Mouse (Mus musculus) heart, postnatal 36 days (tissue): ENCODE results near the gene Faap24. TPM values are rescaled to one million over a fixed set of nuclear protein-coding genes. Genes with fewer than 3 reads are reported as not detected.

Experiments used
- DNase-seq, 2 experiments: peaks; one replicate each; pipeline ENCODE4 v3.0.0; 2021 to 2022
- intact Hi-C: fragments of 180-260 bp; cut with DNase I; formaldehyde crosslinking; loops from one replicate; pipeline ENCODE4 v1.15.1; 2025
- total RNA-seq, 2 experiments: library from RNA; stranded (reverse); gene quantifications; 2 replicates each; pipeline ENCODE4 v1.2.3; 2021

The Faap24 gene
- total RNA-seq, 2 experiments from 2014 or later = 1.7 to 1.9 TPM

GRCm38 (mm10) chr7:35372483-35373017 is 24.1 kb downstream of the Faap24 start:
- no peak for DNase-seq
- intact Hi-C loops = loop anchor here (10.0 kb wide), 1 partner anchor 62 kb away; no protein-coding TSS in a partner anchor

GRCm38 (mm10) chr7:35371096-35371495 is 25.5 kb downstream of the Faap24 start:
- intact Hi-C loops = loop anchor here (10.0 kb wide), 1 partner anchor 64 kb away; no protein-coding TSS in a partner anchor
- DNase-seq = no peak

- intact Hi-C loops = no loop called here
- no peak for DNase-seq
These were observed 31.3 kb downstream of the Faap24 start for GRCm38 (mm10) chr7:35365161-35365910.

GRCm38 (mm10) chr7:35362868-35363267 is 33.8 kb downstream of the Faap24 start:
- intact Hi-C loops = no loop called here
- DNase-seq = no peak

GRCm38 (mm10) chr7:35362253-35362652 is 34.4 kb downstream of the Faap24 start:
- intact Hi-C loops = no loop called here
- DNase-seq = no peak

GRCm38 (mm10) chr7:35357621-35358020 is 39.0 kb downstream of the Faap24 start:
- DNase-seq = no peak
- intact Hi-C loops = no loop called here

GRCm38 (mm10) chr7:35355303-35355872 is 41.2 kb downstream of the Faap24 start:
- DNase-seq = no peak
- intact Hi-C loops = no loop called here

GRCm38 (mm10) chr7:35353306-35353705 is 43.3 kb downstream of the Faap24 start:
- no peak for DNase-seq
- intact Hi-C loops = no loop called here

GRCm38 (mm10) chr7:35351155-35351554 is 45.5 kb downstream of the Faap24 start:
- DNase-seq = no peak
- intact Hi-C loops = no loop called here

- DNase-seq = no peak
- intact Hi-C loops = no loop called here
These were observed 46.6 kb downstream of the Faap24 start for GRCm38 (mm10) chr7:35349886-35350684.

GRCm38 (mm10) chr7:35349022-35349421 is 47.6 kb downstream of the Faap24 start:
- no peak for DNase-seq

GRCm38 (mm10) chr7:35347918-35348700 is 48.5 kb downstream of the Faap24 start:
- DNase-seq = no peak
- intact Hi-C loops = no loop called here

More at GRCm38 (mm10) chr7:35349022-35349421, 47.6 kb downstream of the Faap24 start:
- intact Hi-C loops = no loop called here

- DNase-seq = no peak
- intact Hi-C loops = no loop called here
These were observed 51.8 kb downstream of the Faap24 start for GRCm38 (mm10) chr7:35344785-35345330.

- no peak for DNase-seq
- intact Hi-C loops = no loop called here
These were observed 54.1 kb downstream of the Faap24 start for GRCm38 (mm10) chr7:35342498-35342897.

Other genes with a start within 250 kb of the Faap24 start
- 1 to 10 TPM in 1 of 2 experiments, under 1 TPM in 1; 0.19 to 1.0 TPM for gene Slc7a10, start 210.5 kb downstream of the Faap24 start, total RNA-seq
- gene Lrp3, start 181.3 kb downstream of the Faap24 start, total RNA-seq = 1 to 10 TPM; 8.2 to 9.5 TPM
- 10 to 100 TPM; 10.9 to 15.4 TPM for gene Gpatch1, start 78.4 kb downstream of the Faap24 start, total RNA-seq
- 1 to 10 TPM; 4.5 to 6.1 TPM for gene Rhpn2, start 62.7 kb downstream of the Faap24 start, total RNA-seq
- 10 to 100 TPM; 13.0 to 14.1 TPM for gene Cep89, start 199 bp upstream of the Faap24 start, total RNA-seq
- gene Slc7a9, start 52.0 kb upstream of the Faap24 start, total RNA-seq = not detected
- gene Tdrd12, start 140.9 kb upstream of the Faap24 start, total RNA-seq = not detected
- gene Nudt19, start 159.5 kb upstream of the Faap24 start, total RNA-seq = 10 to 100 TPM; 66.8 to 82.3 TPM
- gene Rgs9bp, start 188.7 kb upstream of the Faap24 start, total RNA-seq = under 1 TPM; 0.03 to 0.06 TPM
- 10 to 100 TPM; 11.2 to 13.0 TPM for gene Ankrd27, start 189.4 kb upstream of the Faap24 start, total RNA-seq